Mouse (Mus musculus) cerebellum, adult 2 months (tissue): ENCODE measurements around the gene Gm45711.

Experiments
- CTCF ChIP-seq: fragments of 200-500 bp; IDR thresholded peaks from 2 replicates; pipeline ENCODE4 v1.5.1; 2011; ENCODE audit warnings: low read depth, mild to moderate bottlenecking, control low read depth, low read length, moderate library complexity, borderline replicate concordance; ENCODE audit not compliant: insufficient read depth
- POLR2A ChIP-seq: fragments of 200-500 bp; IDR thresholded peaks from 2 replicates; pipeline ENCODE4 v1.6.1; 2011; ENCODE audit warnings: low read length, control low read depth, borderline replicate concordance; ENCODE audit not compliant: insufficient read depth

DNA sequence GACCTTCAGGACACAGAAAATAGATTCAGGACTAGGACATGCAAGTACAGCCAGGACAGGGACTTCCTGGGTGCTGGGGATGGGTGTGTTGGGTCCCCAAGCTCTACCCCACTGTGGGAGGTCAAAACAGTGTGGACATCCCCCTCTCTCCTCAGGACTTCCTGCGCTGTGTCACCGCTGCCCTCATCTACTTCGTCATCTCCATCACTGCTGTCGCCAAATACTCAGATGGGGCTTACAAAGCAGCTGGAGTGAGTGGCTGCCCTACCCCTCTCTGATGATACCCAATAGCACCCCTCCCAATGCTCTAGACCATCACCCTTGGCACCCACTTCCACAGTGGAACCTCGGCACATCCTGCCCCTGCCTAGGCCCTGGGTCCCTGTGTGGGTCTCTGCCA, 34.7 kb upstream of the Gm45711 start:
- TF ChIP-seq POLR2A (no peak), CTCF (no peak)
